Mouse (Mus musculus) limb, embryonic 14.5 days (tissue): ENCODE data around the gene Ppp2r5b. TPM values are rescaled to one million over a fixed set of nuclear protein-coding genes. Genes with fewer than 3 reads are reported as not detected.

Experiments
- ATAC-seq: fragments of 200-750 bp; cut with Nextera tagmentation; 2 replicates; pipeline ENCODE4 v1.8.0; 2017; ENCODE audit warnings: low read depth, moderate number of reproducible peaks, moderate TSS enrichment; ENCODE audit not compliant: low FRiP score
- DNase-seq: peaks from one replicate; pipeline ENCODE4 v3.0.0-alpha.2; 2015; ENCODE audit warnings: low spot score
- H3K27ac ChIP-seq: fragments of 300-500 bp; sonication (generic); replicated peaks from 2 replicates; pipeline ENCODE4 v1.5.1; 2014; ENCODE audit warnings: low read depth, mild to moderate bottlenecking, low read length, moderate library complexity, mixed read lengths
- H3K27me3 ChIP-seq: fragments of 300-500 bp; sonication (generic); 2 replicates; pipeline ENCODE4 v1.6.1; 2014; ENCODE audit warnings: low read length, mixed read lengths; ENCODE audit not compliant: control insufficient read depth, insufficient read depth
- H3K36me3 ChIP-seq: fragments of 300-500 bp; sonication (generic); 2 replicates; pipeline ENCODE4 v1.6.1; 2014; ENCODE audit warnings: mild to moderate bottlenecking, low read length, moderate library complexity, mixed read lengths; ENCODE audit not compliant: control insufficient read depth, insufficient read depth
- H3K4me1 ChIP-seq: fragments of 300-500 bp; sonication (generic); 2 replicates; pipeline ENCODE4 v1.6.1; 2014; ENCODE audit warnings: antibody characterized with exemption, low read length, mixed read lengths; ENCODE audit not compliant: control insufficient read depth, insufficient read depth
- H3K4me2 ChIP-seq: fragments of 300-500 bp; sonication (generic); replicated peaks from 2 replicates; pipeline ENCODE4 v1.6.1; 2014; ENCODE audit warnings: low read depth, mild to moderate bottlenecking, low read length, moderate library complexity; ENCODE audit not compliant: severe bottlenecking
- H3K4me3 ChIP-seq: fragments of 300-500 bp; sonication (generic); replicated peaks from 2 replicates; pipeline ENCODE4 v1.5.1; 2014; ENCODE audit warnings: low read length
- H3K9ac ChIP-seq: fragments of 300-500 bp; sonication (generic); 2 replicates; pipeline ENCODE4 v1.6.1; 2014; ENCODE audit warnings: mild to moderate bottlenecking, low read depth, low read length, moderate library complexity; ENCODE audit not compliant: severe bottlenecking
- H3K9me3 ChIP-seq: fragments of 300-500 bp; sonication (generic); 2 replicates; pipeline ENCODE4 v1.6.1; 2016; ENCODE audit warnings: low read length; ENCODE audit not compliant: control insufficient read depth
- POLR2A ChIP-seq: fragments of 200-500 bp; IDR thresholded peaks from 2 replicates; pipeline ENCODE4 v1.8.0; 2012; ENCODE audit warnings: inconsistent platforms, mild to moderate bottlenecking, moderate library complexity, borderline replicate concordance; ENCODE audit not compliant: insufficient read depth, insufficient read length; ENCODE audit errors: extremely low read depth
- WGBS: fragments of 180-500 bp; shearing (Covaris S2); extraction: QIAGEN DNeasy Blood & Tissue Kit; methylation state at CpG from one replicate; pipeline ENCODE4 v1.1.7; 2014; 5-methylcytosine and 5-hydroxymethylcytosine counted together
- polyA plus RNA-seq, 2 experiments: library from polyadenylated mRNA; depleted of rRNA in 1 of 2; stranded (reverse) in 1 of 2; unstranded in 1 of 2; fragments of >200 nt; fragmentation: Nextera tagmentation in 1 of 2; extraction: Ambion mirVana in 1 of 2; gene quantifications; 2 replicates each; pipeline versions ENCODE4 v1.2.1 to v1.2.3; 2012 to 2014

Ppp2r5b gene
- polyA plus RNA-seq, 2 experiments, result 27.5 to 45.0 TPM

DNA sequence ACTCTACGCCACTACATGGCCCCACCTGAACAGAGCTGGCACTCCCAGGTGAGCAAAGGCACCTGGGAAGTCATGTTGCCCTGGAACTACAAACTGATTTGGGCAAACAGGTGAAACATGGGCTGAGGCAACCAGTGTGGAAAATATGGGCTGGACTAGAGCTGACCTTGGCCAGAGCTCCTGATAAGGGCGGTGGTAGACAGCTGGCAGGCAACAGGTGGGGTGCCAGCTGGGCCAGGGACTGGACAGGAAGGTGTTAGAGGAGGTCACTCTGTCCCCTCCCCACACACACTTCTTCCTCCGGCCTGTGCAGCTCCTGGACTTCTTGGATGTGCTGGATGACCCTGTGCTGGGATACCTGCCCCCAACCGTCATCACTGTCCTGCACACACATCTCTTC, 17.3 kb upstream of the Ppp2r5b start:
- no peak for ATAC-seq
- Histone ChIP-seq H3K4me1 (no peaks in the 10 kb centered on the region), H3K36me3 (peaks cover 86% of the 10 kb centered on the region), H3K27me3 (no peaks in the 10 kb centered on the region), H3K9me3 (no peaks in the 10 kb centered on the region), H3K27ac (no peak overlapping the region), H3K4me2 (no peak overlapping the region), H3K9ac (no peak overlapping the region), H3K4me3 (no peak overlapping the region)
- 85% methylated on average over 4 of the region's 4 CpGs for WGBS
- no peak for TF ChIP-seq POLR2A
- DNase-seq, result no peak

DNA sequence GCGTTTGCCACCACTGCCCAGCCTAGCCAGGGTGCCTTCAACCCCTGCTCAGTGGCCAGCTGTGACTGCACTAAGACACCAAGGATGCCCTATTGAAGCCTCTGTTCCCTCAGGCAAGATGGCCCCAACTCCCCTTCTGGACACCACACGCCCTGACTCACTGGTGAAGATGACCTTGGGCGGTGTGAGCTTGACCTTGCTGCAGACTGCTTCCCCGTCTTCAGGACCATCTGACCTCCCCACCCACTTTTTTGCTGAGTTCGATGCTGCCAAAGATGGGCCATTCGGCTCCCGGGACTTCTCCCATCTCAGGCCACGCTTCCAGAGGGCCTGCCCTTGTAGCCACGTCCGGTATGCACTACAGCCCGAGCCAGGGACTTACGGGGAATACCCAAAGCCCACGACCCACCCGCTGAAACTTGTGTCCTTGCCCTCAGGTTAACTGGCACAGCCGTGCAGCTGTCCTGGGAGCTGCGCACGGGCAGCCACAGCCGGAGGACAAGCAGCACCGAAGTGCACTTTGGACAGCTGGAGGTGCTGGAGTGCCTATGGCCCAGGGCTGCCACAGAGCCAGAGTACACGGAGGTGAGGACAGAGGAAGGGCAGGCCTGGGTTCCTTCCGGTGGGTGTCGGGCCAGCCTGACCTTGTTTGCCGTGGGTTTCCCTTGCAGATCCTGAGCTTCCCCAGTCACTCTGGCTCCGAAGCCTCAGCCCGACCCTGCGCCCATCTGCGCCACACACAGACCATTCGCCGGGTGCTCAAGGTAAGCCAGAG, 12.0 kb upstream of the Ppp2r5b start:
- H3K9ac ChIP-seq, result no peak overlapping the region
- peaks cover 70% of the 10 kb centered on the region for H3K36me3 ChIP-seq
- H3K27me3 ChIP-seq, result no peaks in the 10 kb centered on the region
- no peak for TF ChIP-seq POLR2A
- no peak overlapping the region for H3K4me3 ChIP-seq
- peaks cover 2% of the 10 kb centered on the region for H3K4me1 ChIP-seq
- no peak for ATAC-seq
- H3K9me3 ChIP-seq, result no peaks in the 10 kb centered on the region
- H3K27ac ChIP-seq, result no peak overlapping the region
- no peak for DNase-seq
- 94% methylated on average over 27 of the region's 29 CpGs for WGBS
- H3K4me2 ChIP-seq, result no peak overlapping the region

GRCm38 (mm10) chr19:6245806-6246205, 10.1 kb upstream of the Ppp2r5b start:
- no peak for DNase-seq
- Histone ChIP-seq H3K36me3 (peaks cover 53% of the 10 kb centered on the region), H3K9me3 (no peaks in the 10 kb centered on the region)

GRCm38 (mm10) chr19:6243226-6243625, 7.6 kb upstream of the Ppp2r5b start:
- no peak overlapping the region for H3K4me3 ChIP-seq
- 89% methylated on average over 5 of the region's 5 CpGs for WGBS
- ATAC-seq (no peak), DNase-seq (no peak)
- H3K9ac ChIP-seq, result no peak overlapping the region
- TF ChIP-seq POLR2A, result no peak
- no peaks in the 10 kb centered on the region for H3K9me3 ChIP-seq
- H3K36me3 ChIP-seq, result peaks cover 39% of the 10 kb centered on the region
- no peak overlapping the region for H3K4me2 ChIP-seq
- no peak overlapping the region for H3K27ac ChIP-seq
- no peaks in the 10 kb centered on the region for H3K27me3 ChIP-seq
- H3K4me1 ChIP-seq, result peaks cover 7% of the 10 kb centered on the region

More at GRCm38 (mm10) chr19:6245806-6246205, 10.1 kb upstream of the Ppp2r5b start:
- Histone ChIP-seq H3K27ac (no peak overlapping the region), H3K4me1 (peaks cover 7% of the 10 kb centered on the region), H3K4me2 (no peak overlapping the region), H3K9ac (no peak overlapping the region), H3K4me3 (no peak overlapping the region), H3K27me3 (no peaks in the 10 kb centered on the region)
- no peak for ATAC-seq
- no peak for TF ChIP-seq POLR2A
- WGBS, result 85% methylated on average over 1 of the region's 1 CpGs

DNA sequence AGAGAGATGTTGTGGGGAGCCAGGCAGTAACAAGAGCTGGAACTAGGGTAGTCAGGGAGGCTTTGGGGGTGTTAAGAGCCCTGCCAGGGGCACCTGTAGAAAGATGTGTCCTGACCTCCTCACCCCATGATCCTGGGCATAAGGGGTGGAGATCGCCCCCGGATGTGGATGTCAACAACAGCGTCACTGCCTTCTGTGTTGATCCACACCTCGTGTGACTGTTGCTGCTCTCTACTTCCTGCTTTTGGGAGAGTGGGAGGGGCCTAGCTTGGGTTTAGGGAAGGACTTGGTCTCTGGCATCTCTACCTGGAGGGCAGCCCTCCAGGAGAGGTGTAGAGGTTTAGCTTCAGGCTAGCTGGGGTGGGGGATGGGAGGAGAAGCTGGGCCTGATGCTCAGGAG, 6.6 kb upstream of the Ppp2r5b start:
- 0% methylated on average over 4 of the region's 4 CpGs for WGBS
- Histone ChIP-seq H3K27me3 (no peaks in the 10 kb centered on the region), H3K36me3 (peaks cover 29% of the 10 kb centered on the region), H3K4me3 (peak overlapping the region; percentile 60), H3K4me1 (peaks cover 7% of the 10 kb centered on the region), H3K9me3 (no peaks in the 10 kb centered on the region), H3K27ac (no peak overlapping the region), H3K9ac (peak overlapping the region; percentile 62), H3K4me2 (peak overlapping the region; percentile 58)
- TF ChIP-seq POLR2A, result no peak
- ATAC-seq, result no peak
- DNase-seq, result peak; percentile 12
